Mouse (Mus musculus): ENCODE data around the gene Akr1c14. TPM values are rescaled to one million over a fixed set of nuclear protein-coding genes. Genes with fewer than 3 reads are reported as not detected.

Gene Akr1c14
- polyA plus RNA-seq (2012; rRNA removed): 1.5 and 2.9 TPM in 2 replicates

GRCm38 (mm10) chr13:4048719-4049118 lies at the start of gene Akr1c14:
Gene Akr1c14, plus strand, starts transcription at chr13:4049011.
- TF ChIP-seq POLR2A (IDR thresholded peaks at IDR 0.05; ENCODE audit: borderline replicate concordance, insufficient read depth, low read length) (no peak), CTCF (IDR thresholded peaks at IDR 0.05; ENCODE audit: borderline replicate concordance, insufficient read depth, low read depth, low read length) (no peak)
- 51% methylated on average over 2 of the region's 2 CpGs for WGBS
- no peak for DNase-seq
- Histone ChIP-seq H3K4me3 (replicated peaks; ENCODE audit: insufficient read depth, low read depth, low read length) (no peak within 1 kb of the TSS), H3K27me3 (ENCODE audit: control insufficient read depth, insufficient read depth, low read length) (no peaks in the 10 kb centered on the region), H3K4me1 (ENCODE audit: control insufficient read depth, insufficient read depth, low read length) (no peaks in the 10 kb centered on the region), H3K27ac (ENCODE audit: insufficient read depth, low read length) (no peak within 1 kb of the TSS)

- Histone ChIP-seq H3K4me3 (replicated peaks; ENCODE audit: insufficient read depth, low read depth, low read length) (no peak overlapping the region), H3K27me3 (ENCODE audit: control insufficient read depth, insufficient read depth, low read length) (no peaks in the 10 kb centered on the region), H3K27ac (ENCODE audit: insufficient read depth, low read length) (no peak overlapping the region), H3K4me1 (ENCODE audit: control insufficient read depth, insufficient read depth, low read length) (no peaks in the 10 kb centered on the region)
- peak; percentile 50; the same call in 1 of the 2 replicates for TF ChIP-seq CTCF (IDR thresholded peaks at IDR 0.05; ENCODE audit: borderline replicate concordance, insufficient read depth, low read depth, low read length)
- no peak for TF ChIP-seq POLR2A (IDR thresholded peaks at IDR 0.05; ENCODE audit: borderline replicate concordance, insufficient read depth, low read length)
- 14% methylated on average over 3 of the region's 3 CpGs for WGBS
- peak; percentile 20 to 33 for DNase-seq
Observed at GRCm38 (mm10) chr13:4001687-4002086, 47.1 kb upstream of the Akr1c14 start.

DNA sequence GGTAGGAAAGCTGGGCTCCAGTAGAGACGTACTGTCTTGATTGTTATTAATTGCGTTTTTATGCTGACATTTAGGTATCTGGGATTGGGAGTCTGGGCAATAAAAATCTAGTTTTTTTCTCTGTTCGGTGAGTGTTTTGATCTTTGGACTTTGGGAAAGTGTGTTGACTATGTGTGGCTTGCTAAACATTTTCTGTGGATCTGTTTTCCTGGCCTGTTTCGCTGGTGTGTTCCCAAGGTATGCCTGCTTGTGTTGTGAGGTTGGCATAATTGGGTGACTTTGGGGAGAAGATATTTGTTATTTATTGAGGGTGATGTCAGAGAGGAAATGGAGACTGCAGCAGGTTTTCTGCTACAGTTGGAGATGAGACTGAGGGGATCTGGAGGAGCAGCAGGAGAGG lies 38.0 kb upstream of the Akr1c14 start:
- TF ChIP-seq CTCF (IDR thresholded peaks at IDR 0.05; ENCODE audit: borderline replicate concordance, insufficient read depth, low read depth, low read length): no peak
- no peak for TF ChIP-seq POLR2A (IDR thresholded peaks at IDR 0.05; ENCODE audit: borderline replicate concordance, insufficient read depth, low read length)

GRCm38 (mm10) chr13:4013811-4014210 lies 35.0 kb upstream of the Akr1c14 start:
- no peaks in the 10 kb centered on the region for H3K27me3 ChIP-seq (ENCODE audit: control insufficient read depth, insufficient read depth, low read length)
- no peak overlapping the region for H3K27ac ChIP-seq (ENCODE audit: insufficient read depth, low read length)
- TF ChIP-seq CTCF (IDR thresholded peaks at IDR 0.05; ENCODE audit: borderline replicate concordance, insufficient read depth, low read depth, low read length): no peak
- TF ChIP-seq POLR2A (IDR thresholded peaks at IDR 0.05; ENCODE audit: borderline replicate concordance, insufficient read depth, low read length): no peak
- no peaks in the 10 kb centered on the region for H3K4me1 ChIP-seq (ENCODE audit: control insufficient read depth, insufficient read depth, low read length)
- H3K4me3 ChIP-seq (replicated peaks; ENCODE audit: insufficient read depth, low read depth, low read length): no peak overlapping the region
- DNase-seq: no peak

More for the DNA sequence above, 38.0 kb upstream of the Akr1c14 start:
- H3K4me3 ChIP-seq (replicated peaks; ENCODE audit: insufficient read depth, low read depth, low read length): no peak overlapping the region
- no peaks in the 10 kb centered on the region for H3K27me3 ChIP-seq (ENCODE audit: control insufficient read depth, insufficient read depth, low read length)
- WGBS: 86% methylated on average over 4 of the region's 4 CpGs
- no peaks in the 10 kb centered on the region for H3K4me1 ChIP-seq (ENCODE audit: control insufficient read depth, insufficient read depth, low read length)
- no peak overlapping the region for H3K27ac ChIP-seq (ENCODE audit: insufficient read depth, low read length)
- DNase-seq: no peak

GRCm38 (mm10) chr13:4029897-4030296 lies 18.9 kb upstream of the Akr1c14 start:
- WGBS: 90% methylated on average over 2 of the region's 2 CpGs
- no peaks in the 10 kb centered on the region for H3K4me1 ChIP-seq (ENCODE audit: control insufficient read depth, insufficient read depth, low read length)
- no peaks in the 10 kb centered on the region for H3K27me3 ChIP-seq (ENCODE audit: control insufficient read depth, insufficient read depth, low read length)
- H3K4me3 ChIP-seq (replicated peaks; ENCODE audit: insufficient read depth, low read depth, low read length): no peak overlapping the region
- no peak overlapping the region for H3K27ac ChIP-seq (ENCODE audit: insufficient read depth, low read length)
- TF ChIP-seq CTCF (IDR thresholded peaks at IDR 0.05; ENCODE audit: borderline replicate concordance, insufficient read depth, low read depth, low read length): no peak
- no peak for TF ChIP-seq POLR2A (IDR thresholded peaks at IDR 0.05; ENCODE audit: borderline replicate concordance, insufficient read depth, low read length)
- no peak for DNase-seq

DNA sequence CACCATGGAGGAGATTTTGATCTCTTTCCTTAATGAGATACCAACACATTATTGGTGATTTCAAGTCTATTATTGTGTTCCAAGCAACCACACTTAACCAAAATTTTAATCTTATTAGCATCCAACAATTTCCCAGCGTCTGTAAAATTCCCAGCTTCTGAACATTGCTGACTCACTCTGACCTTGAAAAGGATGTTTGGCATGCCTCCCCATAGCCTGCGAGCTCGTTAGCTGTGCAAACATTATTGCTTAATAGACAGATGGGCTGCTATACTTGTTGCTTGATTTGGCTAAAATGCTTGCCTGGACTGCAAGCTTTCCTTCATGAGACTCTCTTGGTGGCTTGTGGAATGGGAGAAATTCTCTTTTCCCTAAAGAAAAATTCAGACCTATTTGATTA lies 16.3 kb upstream of the Akr1c14 start:
- no peaks in the 10 kb centered on the region for H3K27me3 ChIP-seq (ENCODE audit: control insufficient read depth, insufficient read depth, low read length)
- 21% methylated on average over 3 of the region's 3 CpGs for WGBS
- no peak overlapping the region for H3K4me3 ChIP-seq (replicated peaks; ENCODE audit: insufficient read depth, low read depth, low read length)
- H3K27ac ChIP-seq (ENCODE audit: insufficient read depth, low read length): no peak overlapping the region
- TF ChIP-seq CTCF (IDR thresholded peaks at IDR 0.05; ENCODE audit: borderline replicate concordance, insufficient read depth, low read depth, low read length) (no peak), POLR2A (IDR thresholded peaks at IDR 0.05; ENCODE audit: borderline replicate concordance, insufficient read depth, low read length) (no peak)
- no peaks in the 10 kb centered on the region for H3K4me1 ChIP-seq (ENCODE audit: control insufficient read depth, insufficient read depth, low read length)
- DNase-seq: no peak

DNA sequence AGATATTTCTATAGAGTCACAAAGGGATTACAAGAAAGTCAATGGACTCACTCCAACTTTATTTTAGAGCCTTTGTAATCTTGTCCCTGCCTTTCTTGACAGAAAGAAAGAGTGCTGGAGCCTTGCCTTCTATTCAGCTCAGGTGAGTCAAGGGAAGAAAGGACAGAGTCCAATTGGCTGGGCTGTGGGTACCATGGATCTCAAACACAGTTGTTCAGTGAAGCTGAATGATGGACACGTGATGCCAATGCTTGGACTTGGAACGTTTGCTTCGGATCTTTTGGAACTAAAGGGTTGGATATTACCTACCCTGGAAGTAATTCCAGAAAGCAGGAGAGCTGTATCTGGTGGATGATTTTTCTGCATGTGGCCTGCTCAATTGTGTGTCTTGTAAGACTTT lies 13.8 kb upstream of the Akr1c14 start:
- Histone ChIP-seq H3K27ac (ENCODE audit: insufficient read depth, low read length) (no peak overlapping the region), H3K4me1 (ENCODE audit: control insufficient read depth, insufficient read depth, low read length) (no peaks in the 10 kb centered on the region), H3K27me3 (ENCODE audit: control insufficient read depth, insufficient read depth, low read length) (no peaks in the 10 kb centered on the region), H3K4me3 (replicated peaks; ENCODE audit: insufficient read depth, low read depth, low read length) (no peak overlapping the region)
- TF ChIP-seq CTCF (IDR thresholded peaks at IDR 0.05; ENCODE audit: borderline replicate concordance, insufficient read depth, low read depth, low read length) (no peak), POLR2A (IDR thresholded peaks at IDR 0.05; ENCODE audit: borderline replicate concordance, insufficient read depth, low read length) (no peak)
- WGBS: 51% methylated on average over 3 of the region's 3 CpGs
- no peak for DNase-seq

GRCm38 (mm10) chr13:4046113-4046512 lies 2.7 kb upstream of the Akr1c14 start:
- Histone ChIP-seq H3K27me3 (ENCODE audit: control insufficient read depth, insufficient read depth, low read length) (no peaks in the 10 kb centered on the region), H3K4me1 (ENCODE audit: control insufficient read depth, insufficient read depth, low read length) (no peaks in the 10 kb centered on the region), H3K27ac (ENCODE audit: insufficient read depth, low read length) (no peak overlapping the region), H3K4me3 (replicated peaks; ENCODE audit: insufficient read depth, low read depth, low read length) (no peak overlapping the region)
- no peak for DNase-seq
- TF ChIP-seq POLR2A (IDR thresholded peaks at IDR 0.05; ENCODE audit: borderline replicate concordance, insufficient read depth, low read length): no peak
- WGBS: 78% methylated on average over 3 of the region's 3 CpGs

Measured in cerebellum, adult 2 months (tissue).